Mouse (Mus musculus): ENCODE results near the gene Il2.

DNA sequence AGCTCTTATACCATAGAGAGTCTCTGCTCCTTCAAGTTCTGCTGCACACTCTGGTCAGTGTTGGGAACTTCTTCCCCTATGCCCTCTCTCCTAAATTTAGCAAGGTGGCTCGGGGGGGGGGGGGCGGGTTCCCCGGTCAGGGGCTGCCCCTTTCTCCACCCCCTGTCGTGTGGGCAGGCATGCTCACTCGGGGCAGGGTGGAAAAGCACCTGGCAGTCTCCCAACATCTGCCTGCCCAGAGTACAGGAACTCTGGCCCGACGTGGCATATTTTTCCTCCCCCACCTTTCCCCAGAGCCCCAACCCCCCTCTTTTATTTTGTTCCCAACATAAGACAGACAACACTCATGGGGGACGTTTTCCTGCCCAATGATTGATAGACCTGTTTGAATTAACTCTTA, 20.6 kb upstream of the Il2 start:
- TF ChIP-seq CTCF (IDR thresholded peaks at IDR 0.05; ENCODE audit: control insufficient read depth, insufficient read depth, low read length) (no peak), POLR2A (IDR thresholded peaks at IDR 0.05; ENCODE audit: borderline replicate concordance, control insufficient read depth, low read depth, low read length) (no peak)
